Mouse (Mus musculus): ENCODE data around the gene Kcne2. TPM values are rescaled to one million over a fixed set of nuclear protein-coding genes. Genes with fewer than 3 reads are reported as not detected.
A peak's percentile ranks its signal among the peaks of the same experiment; 100 is the strongest.

Kcne2 gene
- polyA plus RNA-seq, 1 experiment from 2014 or later = 0.24 TPM

DNA sequence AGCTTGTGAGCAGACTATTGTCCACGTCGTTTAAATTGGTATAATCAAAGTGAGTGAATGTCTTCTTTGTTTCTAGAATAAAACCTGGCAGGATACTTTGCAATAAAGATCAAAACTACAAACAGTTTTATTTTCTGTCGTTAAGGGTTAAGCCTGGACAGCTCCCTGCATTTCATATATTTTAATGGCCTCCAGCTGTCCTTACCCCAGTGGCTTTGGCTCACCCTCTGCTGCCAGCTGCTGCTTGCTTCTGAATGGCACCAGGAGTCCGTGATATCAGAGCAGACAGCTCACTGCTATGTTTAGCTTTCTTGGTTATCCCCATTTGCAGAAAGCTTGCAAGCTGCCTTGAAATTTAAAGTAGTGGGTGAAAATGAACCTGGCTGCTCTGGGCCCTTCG is 9.8 kb downstream of the Kcne2 start:
- Histone ChIP-seq H3K36me3 (ENCODE audit: control insufficient read depth, insufficient read depth, low read length) (peaks cover 11% of the 10 kb centered on the region; the same call in 1 of the 2 replicates), H3K4me2 (ENCODE audit: low read depth, low read length) (peak overlapping the region; percentile 96), H3K27me3 (ENCODE audit: control insufficient read depth, insufficient read depth, low read length) (no peaks in the 10 kb centered on the region), H3K9me3 (ENCODE audit: control insufficient read depth, low read length) (no peaks in the 10 kb centered on the region), H3K4me1 (ENCODE audit: control insufficient read depth, insufficient read depth, low read length) (peaks cover 11% of the 10 kb centered on the region), H3K9ac (replicated peaks; ENCODE audit: low read depth, low read length) (peak overlapping the region; percentile 80), H3K27ac (ENCODE audit: low read depth, low read length) (peak overlapping the region; percentile 13; the same call in 1 of the 2 replicates), H3K4me3 (ENCODE audit: low read depth, low read length) (peak overlapping the region; percentile 70)
- WGBS = 23% methylated on average over 5 of the region's 5 CpGs
- peak; percentile 36; the same call in 1 of the 2 replicates for ATAC-seq (ENCODE audit: low read depth)

DNA sequence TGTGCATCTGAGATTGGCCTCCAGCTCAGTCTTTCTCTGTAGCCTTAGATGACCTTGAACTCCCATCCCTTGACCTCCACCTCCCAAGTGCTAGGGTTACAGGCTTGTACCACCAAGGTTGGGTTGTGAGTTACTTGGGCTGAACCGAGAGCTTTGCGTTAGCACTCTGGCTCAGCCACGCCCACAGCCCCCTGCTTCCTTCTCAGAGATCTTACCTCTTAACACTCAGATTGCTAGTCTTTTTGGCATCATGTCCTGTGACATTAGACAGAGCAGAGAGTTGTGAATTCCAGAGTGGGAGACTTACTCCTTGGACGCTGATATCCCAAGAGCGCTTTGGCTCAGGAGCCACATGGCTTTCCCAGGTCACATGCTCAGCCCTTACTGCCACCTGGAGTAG is 10.3 kb downstream of the Kcne2 start:
- no peak overlapping the region for H3K9ac ChIP-seq (replicated peaks; ENCODE audit: low read depth, low read length)
- H3K4me1 ChIP-seq (ENCODE audit: control insufficient read depth, insufficient read depth, low read length) = peaks cover 11% of the 10 kb centered on the region
- H3K4me2 ChIP-seq (ENCODE audit: low read depth, low read length) = peak overlapping the region; percentile 96; the same call in 1 of the 2 replicates
- 68% methylated on average over 5 of the region's 5 CpGs for WGBS
- H3K27me3 ChIP-seq (ENCODE audit: control insufficient read depth, insufficient read depth, low read length) = no peaks in the 10 kb centered on the region
- H3K9me3 ChIP-seq (ENCODE audit: control insufficient read depth, low read length) = no peaks in the 10 kb centered on the region
- peaks cover 15% of the 10 kb centered on the region; the same call in 1 of the 2 replicates for H3K36me3 ChIP-seq (ENCODE audit: control insufficient read depth, insufficient read depth, low read length)
- H3K4me3 ChIP-seq (ENCODE audit: low read depth, low read length) = no peak overlapping the region
- 0 out of 2 replicates have a peak overlapping the region, but pooled peaks have one; percentile 13 for H3K27ac ChIP-seq (ENCODE audit: low read depth, low read length)
- ATAC-seq (ENCODE audit: low read depth) = no peak

DNA sequence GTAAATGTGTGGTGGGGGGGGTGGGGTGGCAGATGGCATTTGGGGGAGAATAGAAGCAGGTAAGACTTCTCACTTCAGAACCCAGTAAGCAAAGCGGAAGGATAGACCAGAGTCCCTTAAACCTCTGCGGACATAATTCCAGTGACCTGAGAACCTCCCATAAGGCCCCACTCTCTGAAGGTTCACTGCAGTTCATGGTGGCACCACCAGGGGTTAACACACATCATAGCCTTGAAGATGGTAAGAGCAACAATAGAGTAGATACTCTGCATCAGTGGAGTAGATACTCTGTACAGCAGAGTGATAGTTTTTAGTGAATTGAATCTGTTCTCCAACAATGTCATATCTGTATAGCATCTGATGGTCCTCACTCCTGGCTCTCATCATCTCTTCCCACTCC is 13.3 kb downstream of the Kcne2 start:
- no peak overlapping the region for H3K4me3 ChIP-seq (ENCODE audit: low read depth, low read length)
- no peaks in the 10 kb centered on the region for H3K9me3 ChIP-seq (ENCODE audit: control insufficient read depth, low read length)
- H3K27ac ChIP-seq (ENCODE audit: low read depth, low read length) = no peak overlapping the region
- no peak overlapping the region for H3K9ac ChIP-seq (replicated peaks; ENCODE audit: low read depth, low read length)
- ATAC-seq (ENCODE audit: low read depth) = no peak
- H3K4me1 ChIP-seq (ENCODE audit: control insufficient read depth, insufficient read depth, low read length) = peaks cover 11% of the 10 kb centered on the region
- WGBS = 93% methylated on average over 2 of the region's 2 CpGs
- no peak overlapping the region for H3K4me2 ChIP-seq (ENCODE audit: low read depth, low read length)
- no peaks in the 10 kb centered on the region for H3K27me3 ChIP-seq (ENCODE audit: control insufficient read depth, insufficient read depth, low read length)
- H3K36me3 ChIP-seq (ENCODE audit: control insufficient read depth, insufficient read depth, low read length) = peaks cover 29% of the 10 kb centered on the region; the same call in 1 of the 2 replicates

DNA sequence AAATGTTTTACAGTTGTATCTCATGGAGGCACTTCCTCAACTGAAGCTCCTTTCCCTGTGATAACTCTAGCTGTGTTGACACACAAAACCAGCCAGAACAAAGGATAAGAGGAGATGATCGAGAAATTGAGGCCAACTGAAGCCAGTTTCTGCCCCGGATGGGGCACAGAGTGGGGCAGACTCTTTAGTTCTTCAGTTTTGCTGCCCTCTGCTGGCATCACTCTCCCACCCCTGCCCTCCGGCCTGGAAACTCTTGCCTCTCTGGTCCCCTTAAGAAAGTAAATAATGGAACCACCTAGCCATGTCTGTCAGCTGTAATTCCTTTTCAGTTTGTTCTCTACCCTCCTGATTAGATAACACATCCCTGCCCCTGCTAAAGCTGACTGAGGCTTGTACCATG is 15.8 kb downstream of the Kcne2 start:
- no peak overlapping the region for H3K4me2 ChIP-seq (ENCODE audit: low read depth, low read length)
- H3K4me1 ChIP-seq (ENCODE audit: control insufficient read depth, insufficient read depth, low read length) = no peaks in the 10 kb centered on the region
- H3K9ac ChIP-seq (replicated peaks; ENCODE audit: low read depth, low read length) = no peak overlapping the region
- peaks cover 44% of the 10 kb centered on the region; the same call in 1 of the 2 replicates for H3K36me3 ChIP-seq (ENCODE audit: control insufficient read depth, insufficient read depth, low read length)
- 83% methylated on average over 3 of the region's 3 CpGs for WGBS
- ATAC-seq (ENCODE audit: low read depth) = no peak
- H3K27me3 ChIP-seq (ENCODE audit: control insufficient read depth, insufficient read depth, low read length) = no peaks in the 10 kb centered on the region
- H3K27ac ChIP-seq (ENCODE audit: low read depth, low read length) = no peak overlapping the region
- no peaks in the 10 kb centered on the region for H3K9me3 ChIP-seq (ENCODE audit: control insufficient read depth, low read length)
- H3K4me3 ChIP-seq (ENCODE audit: low read depth, low read length) = no peak overlapping the region

DNA sequence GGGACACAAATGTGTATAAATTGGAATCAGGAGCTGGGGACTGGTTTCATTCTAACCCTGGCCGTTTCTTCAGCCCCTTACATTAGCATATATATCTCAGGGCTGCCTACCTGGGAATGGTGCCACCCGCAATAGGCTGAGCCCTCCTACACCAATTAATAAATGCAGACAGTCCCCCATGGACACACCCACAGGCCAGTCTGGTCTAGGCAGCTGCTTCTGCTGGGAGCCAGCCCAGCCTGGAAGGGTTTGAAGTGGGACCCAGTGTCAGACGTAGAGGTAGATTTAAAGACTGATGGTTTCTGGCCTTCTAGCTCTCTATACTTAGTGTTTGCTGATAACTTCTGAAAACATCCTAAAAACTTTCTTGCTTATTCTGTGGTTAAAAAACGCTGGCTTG is 16.9 kb downstream of the Kcne2 start:
- Histone ChIP-seq H3K27me3 (ENCODE audit: control insufficient read depth, insufficient read depth, low read length) (no peaks in the 10 kb centered on the region), H3K4me1 (ENCODE audit: control insufficient read depth, insufficient read depth, low read length) (no peaks in the 10 kb centered on the region), H3K9me3 (ENCODE audit: control insufficient read depth, low read length) (no peaks in the 10 kb centered on the region), H3K36me3 (ENCODE audit: control insufficient read depth, insufficient read depth, low read length) (peaks cover 44% of the 10 kb centered on the region), H3K27ac (ENCODE audit: low read depth, low read length) (no peak overlapping the region), H3K4me2 (ENCODE audit: low read depth, low read length) (no peak overlapping the region), H3K4me3 (ENCODE audit: low read depth, low read length) (no peak overlapping the region), H3K9ac (replicated peaks; ENCODE audit: low read depth, low read length) (no peak overlapping the region)
- ATAC-seq (ENCODE audit: low read depth) = no peak
- WGBS = 50% methylated on average over 4 of the region's 4 CpGs

DNA sequence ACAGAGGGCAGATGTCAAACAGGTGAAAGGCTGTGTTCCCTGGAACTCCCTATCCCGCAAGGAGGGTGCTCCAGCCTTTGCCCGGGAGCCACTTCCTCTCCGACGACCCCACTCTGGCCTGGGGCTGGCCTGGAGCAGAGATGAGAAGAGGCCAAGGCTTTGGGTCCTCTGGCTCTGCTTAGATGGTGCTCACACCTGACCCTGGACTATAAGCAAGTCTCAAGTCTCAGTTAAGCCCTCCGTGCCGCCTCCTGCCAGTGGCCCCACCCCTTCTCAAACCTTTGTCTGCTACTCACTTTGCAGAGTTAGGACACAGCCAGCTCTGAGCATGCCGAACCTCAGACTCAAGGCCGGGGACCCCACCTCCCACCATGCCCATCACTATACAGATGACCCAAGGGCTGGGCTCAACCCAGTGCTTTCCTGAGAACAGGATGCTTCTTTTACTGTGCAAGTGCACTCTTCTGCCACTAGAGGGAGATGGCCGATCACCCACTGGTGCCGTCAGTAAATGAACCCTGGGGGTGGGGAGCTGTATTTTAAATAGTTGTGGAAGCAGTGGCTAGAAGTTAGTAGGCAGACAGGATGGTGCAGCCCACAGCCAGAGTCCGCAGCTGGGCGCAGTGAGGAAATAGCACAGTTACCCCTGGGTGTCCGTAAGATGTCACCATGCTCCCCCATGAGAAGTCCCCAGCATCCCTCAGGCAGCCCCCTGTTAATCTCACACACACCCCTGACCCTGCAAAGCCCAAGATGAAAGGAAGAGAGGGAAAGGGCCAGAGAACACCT is 22.0 kb downstream of the Kcne2 start:
- H3K4me2 ChIP-seq (ENCODE audit: low read depth, low read length) = no peak overlapping the region
- no peak overlapping the region for H3K4me3 ChIP-seq (ENCODE audit: low read depth, low read length)
- H3K9ac ChIP-seq (replicated peaks; ENCODE audit: low read depth, low read length) = no peak overlapping the region
- no peaks in the 10 kb centered on the region for H3K4me1 ChIP-seq (ENCODE audit: control insufficient read depth, insufficient read depth, low read length)
- H3K27me3 ChIP-seq (ENCODE audit: control insufficient read depth, insufficient read depth, low read length) = no peaks in the 10 kb centered on the region
- ATAC-seq (ENCODE audit: low read depth) = peak; percentile 63
- H3K9me3 ChIP-seq (ENCODE audit: control insufficient read depth, low read length) = no peaks in the 10 kb centered on the region
- H3K36me3 ChIP-seq (ENCODE audit: control insufficient read depth, insufficient read depth, low read length) = peaks cover 16% of the 10 kb centered on the region
- H3K27ac ChIP-seq (ENCODE audit: low read depth, low read length) = no peak overlapping the region
- 50% methylated on average over 13 of the region's 13 CpGs for WGBS

DNA sequence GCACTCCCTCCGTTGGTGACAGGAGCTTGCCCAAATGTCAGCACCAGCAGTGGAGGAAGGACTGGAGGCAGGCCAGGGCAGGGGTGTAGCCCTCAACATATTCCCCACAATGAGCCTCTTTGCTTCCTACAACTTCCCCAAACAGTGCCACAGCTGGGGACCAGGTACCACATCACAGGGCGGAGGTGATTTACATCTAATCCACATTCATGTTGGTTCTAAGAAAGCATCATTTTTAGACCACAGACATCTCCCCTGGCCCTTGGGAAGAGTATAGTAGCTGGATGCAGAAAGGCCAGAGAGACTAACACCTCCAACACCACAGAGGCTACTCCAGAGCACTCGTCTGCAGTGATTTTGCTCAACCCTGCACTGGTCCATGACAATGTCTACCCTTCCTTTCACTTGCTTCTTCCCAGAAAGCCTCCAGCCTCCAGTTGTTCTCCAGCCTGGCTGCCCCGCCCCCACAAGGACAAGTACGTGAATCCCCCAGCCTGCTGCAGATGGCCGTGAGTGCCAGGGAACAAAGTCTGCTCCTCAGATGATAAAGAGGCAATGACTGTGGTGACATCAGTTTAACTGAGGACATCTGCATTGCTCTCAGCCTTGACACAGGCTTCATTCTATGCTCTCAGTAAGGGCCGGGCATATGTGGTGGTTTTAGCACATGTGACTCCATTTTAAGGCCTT is 24.0 kb downstream of the Kcne2 start:
- no peak overlapping the region for H3K9ac ChIP-seq (replicated peaks; ENCODE audit: low read depth, low read length)
- peaks cover 9% of the 10 kb centered on the region for H3K36me3 ChIP-seq (ENCODE audit: control insufficient read depth, insufficient read depth, low read length)
- H3K4me3 ChIP-seq (ENCODE audit: low read depth, low read length) = no peak overlapping the region
- H3K27ac ChIP-seq (ENCODE audit: low read depth, low read length) = no peak overlapping the region
- H3K4me1 ChIP-seq (ENCODE audit: control insufficient read depth, insufficient read depth, low read length) = no peaks in the 10 kb centered on the region
- no peaks in the 10 kb centered on the region for H3K27me3 ChIP-seq (ENCODE audit: control insufficient read depth, insufficient read depth, low read length)
- no peaks in the 10 kb centered on the region for H3K9me3 ChIP-seq (ENCODE audit: control insufficient read depth, low read length)
- ATAC-seq (ENCODE audit: low read depth) = no peak
- H3K4me2 ChIP-seq (ENCODE audit: low read depth, low read length) = no peak overlapping the region
- 71% methylated on average over 7 of the region's 7 CpGs for WGBS

DNA sequence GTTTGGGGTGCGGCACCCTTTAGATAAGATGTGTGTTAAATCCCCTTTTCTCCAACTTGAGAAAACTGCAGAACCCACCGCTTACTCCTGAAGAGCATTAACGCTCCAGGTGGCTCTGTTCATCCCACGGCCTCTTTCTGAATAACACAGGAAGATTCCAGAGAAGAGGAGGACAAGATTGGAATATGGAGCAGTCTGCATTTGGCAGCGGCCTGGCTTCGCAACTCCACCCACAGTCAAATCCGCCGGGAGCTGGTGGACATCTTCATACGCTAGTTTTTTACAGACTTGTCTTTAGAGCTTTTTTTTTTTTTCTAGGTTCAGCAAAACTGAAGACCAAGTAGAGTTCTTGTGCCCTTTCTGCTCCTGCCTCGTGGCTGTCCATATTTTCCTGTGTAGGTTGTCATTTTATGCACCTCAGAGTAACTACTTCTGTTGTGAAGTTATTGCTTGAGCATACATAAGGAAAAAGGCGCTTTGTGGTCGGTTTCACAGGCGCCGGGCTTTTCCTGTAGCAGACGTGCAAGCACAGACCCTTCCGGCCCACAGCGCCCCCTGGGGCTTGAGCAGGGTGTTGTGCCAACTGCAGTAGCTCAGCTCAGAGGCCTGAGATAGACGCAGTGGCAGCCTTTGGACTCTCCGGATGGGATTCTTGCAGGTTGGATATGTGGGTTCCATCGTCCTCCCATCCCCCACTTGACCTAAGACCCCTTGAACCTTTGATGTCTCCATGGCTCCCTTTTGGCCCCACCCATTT is 27.3 kb downstream of the Kcne2 start:
- no peaks in the 10 kb centered on the region for H3K4me1 ChIP-seq (ENCODE audit: control insufficient read depth, insufficient read depth, low read length)
- no peaks in the 10 kb centered on the region for H3K9me3 ChIP-seq (ENCODE audit: control insufficient read depth, low read length)
- no peaks in the 10 kb centered on the region for H3K36me3 ChIP-seq (ENCODE audit: control insufficient read depth, insufficient read depth, low read length)
- H3K27me3 ChIP-seq (ENCODE audit: control insufficient read depth, insufficient read depth, low read length) = no peaks in the 10 kb centered on the region
- H3K27ac ChIP-seq (ENCODE audit: low read depth, low read length) = no peak overlapping the region
- no peak overlapping the region for H3K4me2 ChIP-seq (ENCODE audit: low read depth, low read length)
- H3K4me3 ChIP-seq (ENCODE audit: low read depth, low read length) = no peak overlapping the region
- 67% methylated on average over 20 of the region's 20 CpGs for WGBS
- H3K9ac ChIP-seq (replicated peaks; ENCODE audit: low read depth, low read length) = no peak overlapping the region
- ATAC-seq (ENCODE audit: low read depth) = no peak

Measured in neural tube, embryonic 14.5 days (tissue).